Mouse (Mus musculus) heart, postnatal 4 days (tissue): ENCODE measurements around the gene Tex9. TPM values are rescaled to one million over a fixed set of nuclear protein-coding genes. Genes with fewer than 3 reads are reported as not detected.
"Not testable (repeated sequence)": the region's sequence is repeated elsewhere in the genome, so short reads cannot be mapped to it uniquely, and the experiment has no call there.

Experiments
- DNase-seq: peaks from one replicate; pipeline ENCODE4 v3.0.0; 2021
- total RNA-seq, 2 experiments: library from RNA; stranded (reverse); gene quantifications; 2 replicates each; pipeline ENCODE4 v1.2.3; 2021

Gene Tex9
- total RNA-seq, 2 experiments from 2014 or later: 4.3 to 6.2 TPM

GRCm38 (mm10) chr9:72477306-72477705 lies 14.7 kb downstream of the Tex9 start:
- DNase-seq: no peak

- no peak for DNase-seq
Measured at GRCm38 (mm10) chr9:72475511-72475910, 16.5 kb downstream of the Tex9 start.

GRCm38 (mm10) chr9:72469851-72470250 lies 22.2 kb downstream of the Tex9 start:
- DNase-seq: no peak

- no peak for DNase-seq
Measured at GRCm38 (mm10) chr9:72468616-72469015, 23.4 kb downstream of the Tex9 start.

GRCm38 (mm10) chr9:72467551-72468407 lies 24.2 kb downstream of the Tex9 start:
- DNase-seq: no peak

GRCm38 (mm10) chr9:72465754-72466181 lies 26.2 kb downstream of the Tex9 start:
- DNase-seq: no peak

GRCm38 (mm10) chr9:72464806-72465205 lies 27.2 kb downstream of the Tex9 start:
- no peak for DNase-seq

GRCm38 (mm10) chr9:72462427-72462826 lies 29.6 kb downstream of the Tex9 start:
- DNase-seq: no peak

- no peak for DNase-seq
Measured at GRCm38 (mm10) chr9:72460767-72461166, 31.2 kb downstream of the Tex9 start.

- DNase-seq: no peak
Measured at GRCm38 (mm10) chr9:72459703-72460102, 32.3 kb downstream of the Tex9 start.

GRCm38 (mm10) chr9:72458233-72458632 lies 33.8 kb downstream of the Tex9 start:
- DNase-seq: peak; percentile 75

GRCm38 (mm10) chr9:72456374-72456773 lies 35.6 kb downstream of the Tex9 start:
- no peak for DNase-seq

GRCm38 (mm10) chr9:72454281-72454680 lies 37.7 kb downstream of the Tex9 start:
- DNase-seq: not testable (repeated sequence)

- DNase-seq: no peak
Measured at GRCm38 (mm10) chr9:72451111-72451510, 40.9 kb downstream of the Tex9 start.

GRCm38 (mm10) chr9:72450363-72450762 lies 41.6 kb downstream of the Tex9 start:
- no peak for DNase-seq

- DNase-seq: no peak
Measured at GRCm38 (mm10) chr9:72449841-72450240, 42.2 kb downstream of the Tex9 start.

GRCm38 (mm10) chr9:72449367-72449766 lies 42.6 kb downstream of the Tex9 start:
- DNase-seq: peak; percentile 16

GRCm38 (mm10) chr9:72448026-72448425 lies 44.0 kb downstream of the Tex9 start:
- peak; percentile 77 for DNase-seq

GRCm38 (mm10) chr9:72441927-72442715 lies 49.9 kb downstream of the Tex9 start:
- DNase-seq: no peak

GRCm38 (mm10) chr9:72440948-72441926 lies 50.8 kb downstream of the Tex9 start:
- DNase-seq: no peak

GRCm38 (mm10) chr9:72440358-72440757 lies 51.7 kb downstream of the Tex9 start:
- DNase-seq: no peak

- DNase-seq: no peak
Measured at GRCm38 (mm10) chr9:72438749-72439148, 53.3 kb downstream of the Tex9 start.
